Mouse (Mus musculus): ENCODE measurements at regions not wholly inside any gene's neighbourhood (a gene's known extent, or its start where the extent isn't known, plus 50 kb on each side); places are given as distances from the start of the nearest gene placed in this dataset.

DNA sequence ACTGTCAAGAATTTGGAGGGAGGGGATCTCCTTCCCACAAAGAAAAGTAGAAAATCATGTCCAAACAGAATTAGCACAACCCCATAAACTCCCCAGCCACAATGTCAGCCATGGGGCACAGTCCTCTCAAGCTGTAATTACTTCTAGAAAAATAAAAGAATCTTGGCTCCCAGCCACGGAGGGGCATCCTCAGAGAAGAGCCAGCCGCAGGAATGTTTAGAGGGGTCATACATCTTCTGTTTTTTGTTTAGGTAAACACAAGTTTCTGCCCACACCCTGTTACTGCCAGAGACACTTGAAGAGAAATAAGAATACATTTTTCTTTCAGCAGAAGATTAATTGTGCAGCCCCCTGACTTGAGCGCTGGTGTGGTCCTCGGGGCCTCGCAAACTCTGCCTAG lies 362.5 kb upstream of the Nfe2l3 start:
- no peak for ATAC-seq (ENCODE audit: low FRiP score, low TSS enrichment)
- no peak overlapping the region for H3K4me2 ChIP-seq (replicated peaks; ENCODE audit: low read depth, low read length)
- no peaks in the 10 kb centered on the region for H3K27me3 ChIP-seq (ENCODE audit: insufficient read depth, low read length)
- no peak overlapping the region for H3K4me3 ChIP-seq (ENCODE audit: low read length)
- peaks cover 17% of the 10 kb centered on the region for H3K4me1 ChIP-seq (ENCODE audit: insufficient read depth, low read length)
- H3K36me3 ChIP-seq (ENCODE audit: insufficient read depth, low read length) = no peaks in the 10 kb centered on the region
- no peak overlapping the region for H3K9ac ChIP-seq (replicated peaks; ENCODE audit: low read length)
- H3K27ac ChIP-seq (ENCODE audit: low read length) = no peak overlapping the region
- H3K9me3 ChIP-seq (ENCODE audit: low read length) = no peaks in the 10 kb centered on the region
- 41% methylated on average over 5 of the region's 5 CpGs for WGBS

DNA sequence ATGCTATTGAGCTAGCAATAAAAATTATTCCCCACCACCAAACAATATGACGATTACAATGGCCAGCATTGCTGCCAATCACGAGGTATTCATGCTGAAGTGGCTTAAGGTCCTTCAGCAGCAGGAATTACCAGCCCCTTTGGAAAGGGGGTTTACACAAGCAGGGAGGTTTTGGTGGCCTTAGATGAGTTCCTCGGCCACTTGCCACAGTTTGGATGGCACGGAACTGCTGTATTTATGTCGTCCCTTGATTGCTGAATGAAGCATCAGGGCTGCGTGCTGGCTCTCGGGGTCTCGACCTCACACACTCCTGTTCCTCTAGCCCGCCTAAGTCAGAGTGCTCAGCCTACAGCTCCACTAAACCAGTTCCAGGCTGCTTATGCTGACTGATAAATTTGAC lies 361.2 kb upstream of the Nfe2l3 start:
- peaks cover 10% of the 10 kb centered on the region for H3K4me1 ChIP-seq (ENCODE audit: insufficient read depth, low read length)
- H3K9ac ChIP-seq (replicated peaks; ENCODE audit: low read length) = no peak overlapping the region
- 47% methylated on average over 9 of the region's 9 CpGs for WGBS
- H3K4me3 ChIP-seq (ENCODE audit: low read length) = no peak overlapping the region
- no peaks in the 10 kb centered on the region for H3K9me3 ChIP-seq (ENCODE audit: low read length)
- H3K36me3 ChIP-seq (ENCODE audit: insufficient read depth, low read length) = no peaks in the 10 kb centered on the region
- no peaks in the 10 kb centered on the region for H3K27me3 ChIP-seq (ENCODE audit: insufficient read depth, low read length)
- no peak overlapping the region for H3K4me2 ChIP-seq (replicated peaks; ENCODE audit: low read depth, low read length)
- ATAC-seq (ENCODE audit: low FRiP score, low TSS enrichment) = no peak
- H3K27ac ChIP-seq (ENCODE audit: low read length) = no peak overlapping the region

DNA sequence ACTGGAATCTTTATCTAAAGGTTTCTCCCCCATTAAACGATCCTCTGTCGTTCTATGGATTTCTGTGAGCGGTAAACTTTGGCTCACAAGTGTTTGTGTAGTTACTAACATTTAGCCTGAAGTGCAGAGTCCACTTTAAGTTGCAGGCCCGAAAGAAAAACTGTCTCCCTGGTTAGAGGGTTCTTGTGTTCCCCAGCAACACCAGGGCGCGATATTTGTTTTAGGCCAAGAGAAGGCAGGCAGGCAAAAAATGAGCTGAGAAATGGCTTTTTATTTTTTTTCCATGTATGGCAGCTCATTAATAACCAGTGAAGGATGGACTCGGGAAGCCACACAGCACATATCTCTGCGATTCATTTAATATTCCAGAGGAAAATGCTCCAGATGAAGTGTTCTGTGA lies 357.4 kb upstream of the Nfe2l3 start:
- no peak overlapping the region for H3K27ac ChIP-seq (ENCODE audit: low read length)

DNA sequence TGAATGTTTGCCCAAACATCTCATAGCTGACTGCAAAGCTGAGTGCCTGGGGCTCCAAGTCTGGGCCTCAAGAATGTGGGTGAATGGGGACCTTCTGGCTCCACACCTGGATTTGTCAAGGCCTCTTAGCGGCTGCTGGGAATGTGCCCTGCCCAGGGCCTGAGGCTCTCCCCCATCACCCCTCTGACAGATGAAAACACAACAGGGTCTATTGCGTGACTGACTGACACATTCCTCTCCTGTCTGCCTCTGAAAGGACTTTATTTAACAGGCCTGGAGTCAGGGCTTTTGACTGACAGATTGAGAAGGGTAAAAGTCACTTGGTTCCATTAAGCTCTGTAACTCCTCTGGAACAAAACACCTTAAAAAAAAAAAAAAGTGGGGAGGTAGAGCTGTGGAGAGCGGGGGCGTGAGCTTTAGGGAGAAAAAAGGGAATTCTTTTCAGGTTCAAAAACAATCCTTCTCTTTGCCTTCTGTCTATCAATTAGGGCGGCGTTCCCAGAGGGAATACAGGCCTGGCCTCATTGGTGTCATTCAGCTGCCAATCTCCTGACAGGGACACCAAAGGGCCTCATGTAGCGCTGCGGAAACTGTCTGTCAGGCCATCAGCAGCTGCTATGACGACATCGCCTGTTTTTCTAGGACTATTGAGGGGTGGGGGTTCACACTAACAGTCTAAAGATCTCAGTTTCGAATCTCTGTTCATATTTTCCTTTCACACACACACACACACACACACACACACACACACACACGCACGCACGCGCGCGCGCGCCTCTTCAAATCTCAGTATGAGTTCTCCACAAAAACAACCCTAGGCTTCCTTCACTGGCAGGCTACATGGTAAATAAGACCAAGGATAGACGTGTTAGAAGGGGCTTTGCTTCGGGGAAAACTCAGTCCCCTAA lies 355.4 kb upstream of the Nfe2l3 start:
- H3K4me3 ChIP-seq (ENCODE audit: low read length) = no peak overlapping the region
- no peaks in the 10 kb centered on the region for H3K27me3 ChIP-seq (ENCODE audit: insufficient read depth, low read length)
- no peak overlapping the region for H3K9ac ChIP-seq (replicated peaks; ENCODE audit: low read length)
- H3K4me1 ChIP-seq (ENCODE audit: insufficient read depth, low read length) = peaks cover 18% of the 10 kb centered on the region
- WGBS = 64% methylated on average over 21 of the region's 21 CpGs
- H3K9me3 ChIP-seq (ENCODE audit: low read length) = no peaks in the 10 kb centered on the region
- H3K36me3 ChIP-seq (ENCODE audit: insufficient read depth, low read length) = no peaks in the 10 kb centered on the region
- H3K27ac ChIP-seq (ENCODE audit: low read length) = no peak overlapping the region
- no peak overlapping the region for H3K4me2 ChIP-seq (replicated peaks; ENCODE audit: low read depth, low read length)
- ATAC-seq (ENCODE audit: low FRiP score, low TSS enrichment) = no peak

More for the DNA sequence above, 357.4 kb upstream of the Nfe2l3 start:
- no peaks in the 10 kb centered on the region for H3K27me3 ChIP-seq (ENCODE audit: insufficient read depth, low read length)
- ATAC-seq (ENCODE audit: low FRiP score, low TSS enrichment) = no peak
- no peaks in the 10 kb centered on the region for H3K9me3 ChIP-seq (ENCODE audit: low read length)
- H3K4me2 ChIP-seq (replicated peaks; ENCODE audit: low read depth, low read length) = no peak overlapping the region
- no peak overlapping the region for H3K9ac ChIP-seq (replicated peaks; ENCODE audit: low read length)
- 78% methylated on average over 8 of the region's 8 CpGs for WGBS
- H3K36me3 ChIP-seq (ENCODE audit: insufficient read depth, low read length) = no peaks in the 10 kb centered on the region
- H3K4me3 ChIP-seq (ENCODE audit: low read length) = no peak overlapping the region
- H3K4me1 ChIP-seq (ENCODE audit: insufficient read depth, low read length) = peaks cover 24% of the 10 kb centered on the region

DNA sequence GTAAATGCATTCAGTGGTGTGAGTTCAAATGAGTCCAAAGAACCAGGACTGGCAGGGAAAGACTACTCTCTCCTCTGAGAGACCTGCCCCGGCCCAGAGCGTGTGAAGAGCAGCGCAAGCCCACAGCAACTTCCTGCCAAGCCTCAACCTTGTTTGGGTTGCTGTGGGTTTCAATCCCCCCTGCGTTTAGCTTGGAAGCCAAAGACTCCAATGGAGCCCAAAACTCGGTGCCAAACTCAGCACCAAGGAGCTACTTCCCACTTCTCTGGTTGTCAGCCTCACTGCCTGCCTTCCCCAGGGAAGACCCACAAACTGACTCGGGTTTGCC lies 354.7 kb upstream of the Nfe2l3 start:
- Histone ChIP-seq H3K4me2 (replicated peaks; ENCODE audit: low read depth, low read length) (no peak overlapping the region), H3K4me1 (ENCODE audit: insufficient read depth, low read length) (peaks cover 18% of the 10 kb centered on the region), H3K27me3 (ENCODE audit: insufficient read depth, low read length) (no peaks in the 10 kb centered on the region), H3K9ac (replicated peaks; ENCODE audit: low read length) (no peak overlapping the region), H3K27ac (ENCODE audit: low read length) (no peak overlapping the region), H3K36me3 (ENCODE audit: insufficient read depth, low read length) (no peaks in the 10 kb centered on the region), H3K9me3 (ENCODE audit: low read length) (no peaks in the 10 kb centered on the region), H3K4me3 (ENCODE audit: low read length) (no peak overlapping the region)
- no peak for ATAC-seq (ENCODE audit: low FRiP score, low TSS enrichment)
- 65% methylated on average over 6 of the region's 6 CpGs for WGBS

DNA sequence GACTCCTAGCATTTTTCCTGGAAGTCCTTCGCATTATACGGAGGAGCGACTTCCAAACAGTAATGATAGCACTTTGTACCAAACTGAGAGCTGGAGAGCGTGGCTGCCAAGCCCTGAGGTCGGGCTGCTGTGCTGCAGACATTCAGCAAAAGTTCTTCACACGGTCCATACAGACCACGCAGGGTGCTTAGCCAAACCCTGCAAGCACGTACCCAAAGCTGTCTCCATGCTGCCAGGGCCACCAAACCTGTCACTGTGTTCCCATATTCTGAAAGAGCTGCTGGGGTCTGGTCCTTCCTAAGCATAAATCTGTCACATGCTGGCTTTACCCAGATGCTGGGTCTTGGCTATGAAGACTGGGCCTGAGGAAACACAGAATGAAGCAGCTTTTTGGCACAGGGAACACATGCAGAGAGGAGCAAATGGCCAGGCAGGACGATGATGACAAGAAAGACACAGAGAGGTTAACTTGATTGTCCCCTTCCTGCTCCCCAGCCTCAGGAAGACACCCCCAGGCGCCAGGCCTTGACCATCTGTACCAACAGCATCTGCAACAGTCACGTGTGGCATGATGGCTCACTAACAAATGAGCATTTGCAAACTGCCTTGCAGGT lies 354.0 kb upstream of the Nfe2l3 start:
- 62% methylated on average over 11 of the region's 11 CpGs for WGBS
- no peak overlapping the region for H3K9ac ChIP-seq (replicated peaks; ENCODE audit: low read length)
- no peak overlapping the region for H3K4me3 ChIP-seq (ENCODE audit: low read length)
- H3K9me3 ChIP-seq (ENCODE audit: low read length) = no peaks in the 10 kb centered on the region
- ATAC-seq (ENCODE audit: low FRiP score, low TSS enrichment) = no peak
- H3K27ac ChIP-seq (ENCODE audit: low read length) = no peak overlapping the region
- no peak overlapping the region for H3K4me2 ChIP-seq (replicated peaks; ENCODE audit: low read depth, low read length)
- peaks cover 18% of the 10 kb centered on the region for H3K4me1 ChIP-seq (ENCODE audit: insufficient read depth, low read length)
- no peaks in the 10 kb centered on the region for H3K27me3 ChIP-seq (ENCODE audit: insufficient read depth, low read length)
- H3K36me3 ChIP-seq (ENCODE audit: insufficient read depth, low read length) = no peaks in the 10 kb centered on the region

DNA sequence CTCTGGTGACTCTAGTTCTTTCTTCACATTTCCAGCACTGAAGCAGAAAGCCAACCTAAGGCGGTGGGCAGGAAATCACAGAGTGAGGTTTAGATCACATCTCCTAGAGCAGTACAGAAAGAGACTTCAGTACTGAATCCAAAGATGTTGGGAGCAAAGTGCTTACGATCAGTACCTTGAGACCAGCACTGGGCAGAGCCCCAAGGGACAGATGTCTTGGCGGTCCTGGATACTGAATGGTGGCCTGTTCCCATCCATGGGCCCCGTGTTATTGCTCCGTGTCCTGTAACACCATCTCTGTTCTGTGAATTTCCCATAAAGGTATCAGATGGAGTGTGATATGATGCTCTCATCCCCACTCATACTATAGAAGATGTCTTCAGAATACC lies 353.5 kb upstream of the Nfe2l3 start:
- Histone ChIP-seq H3K9me3 (ENCODE audit: low read length) (no peaks in the 10 kb centered on the region), H3K36me3 (ENCODE audit: insufficient read depth, low read length) (no peaks in the 10 kb centered on the region), H3K9ac (replicated peaks; ENCODE audit: low read length) (no peak overlapping the region), H3K4me2 (replicated peaks; ENCODE audit: low read depth, low read length) (no peak overlapping the region), H3K27ac (ENCODE audit: low read length) (no peak overlapping the region), H3K27me3 (ENCODE audit: insufficient read depth, low read length) (no peaks in the 10 kb centered on the region), H3K4me3 (ENCODE audit: low read length) (no peak overlapping the region), H3K4me1 (ENCODE audit: insufficient read depth, low read length) (peaks cover 18% of the 10 kb centered on the region)
- ATAC-seq (ENCODE audit: low FRiP score, low TSS enrichment) = no peak
- WGBS = 91% methylated on average over 5 of the region's 5 CpGs

DNA sequence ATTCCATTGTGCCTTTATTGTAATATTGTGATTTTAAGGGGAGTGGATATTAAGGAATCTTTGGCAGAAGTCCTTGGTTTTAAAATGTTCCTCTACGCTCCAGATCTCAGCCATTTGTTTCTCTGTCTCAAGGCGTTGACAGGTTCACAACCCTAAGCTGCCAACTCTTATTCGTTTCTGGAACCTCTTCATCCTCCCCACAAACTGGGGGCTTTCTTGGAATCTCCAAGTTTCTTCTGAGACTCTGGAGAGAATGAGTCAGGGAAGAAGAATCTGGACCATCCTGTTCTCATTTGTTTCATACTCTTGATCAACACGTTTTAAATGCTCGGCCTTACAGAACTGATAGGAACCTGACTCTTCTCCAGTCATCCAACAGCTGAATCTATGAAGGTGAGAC lies 351.4 kb upstream of the Nfe2l3 start:
- Histone ChIP-seq H3K27ac (ENCODE audit: low read length) (no peak overlapping the region), H3K4me2 (replicated peaks; ENCODE audit: low read depth, low read length) (no peak overlapping the region), H3K36me3 (ENCODE audit: insufficient read depth, low read length) (no peaks in the 10 kb centered on the region), H3K27me3 (ENCODE audit: insufficient read depth, low read length) (no peaks in the 10 kb centered on the region), H3K4me1 (ENCODE audit: insufficient read depth, low read length) (peaks cover 18% of the 10 kb centered on the region), H3K9ac (replicated peaks; ENCODE audit: low read length) (no peak overlapping the region), H3K9me3 (ENCODE audit: low read length) (no peaks in the 10 kb centered on the region), H3K4me3 (ENCODE audit: low read length) (no peak overlapping the region)
- WGBS = 60% methylated on average over 5 of the region's 5 CpGs
- ATAC-seq (ENCODE audit: low FRiP score, low TSS enrichment) = no peak

DNA sequence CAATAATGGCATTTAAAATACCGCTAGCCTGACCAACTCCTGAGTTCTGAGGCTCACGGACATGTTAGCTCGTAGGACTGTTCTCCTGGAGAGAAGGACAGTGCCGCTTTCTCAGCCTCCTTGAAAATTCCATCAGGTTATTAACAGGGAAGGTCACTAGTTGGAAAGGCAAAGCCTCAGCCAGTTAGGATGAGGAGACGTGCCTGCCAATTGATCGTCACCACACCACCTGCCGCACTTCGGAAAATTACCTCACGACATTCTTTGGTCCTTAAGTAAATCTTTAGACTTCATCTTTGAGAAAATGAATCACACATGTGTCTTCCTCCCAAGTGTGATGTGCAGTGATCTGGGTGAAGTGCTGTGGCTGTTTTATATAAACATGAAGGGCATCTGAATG lies 347.8 kb upstream of the Nfe2l3 start:
- H3K27ac ChIP-seq (ENCODE audit: low read length) = no peak overlapping the region
- H3K9me3 ChIP-seq (ENCODE audit: low read length) = no peaks in the 10 kb centered on the region
- H3K9ac ChIP-seq (replicated peaks; ENCODE audit: low read length) = no peak overlapping the region
- 74% methylated on average over 9 of the region's 9 CpGs for WGBS
- H3K4me2 ChIP-seq (replicated peaks; ENCODE audit: low read depth, low read length) = no peak overlapping the region
- no peaks in the 10 kb centered on the region for H3K36me3 ChIP-seq (ENCODE audit: insufficient read depth, low read length)
- no peaks in the 10 kb centered on the region for H3K27me3 ChIP-seq (ENCODE audit: insufficient read depth, low read length)
- no peak overlapping the region for H3K4me3 ChIP-seq (ENCODE audit: low read length)
- no peak for ATAC-seq (ENCODE audit: low FRiP score, low TSS enrichment)
- no peaks in the 10 kb centered on the region for H3K4me1 ChIP-seq (ENCODE audit: insufficient read depth, low read length)

DNA sequence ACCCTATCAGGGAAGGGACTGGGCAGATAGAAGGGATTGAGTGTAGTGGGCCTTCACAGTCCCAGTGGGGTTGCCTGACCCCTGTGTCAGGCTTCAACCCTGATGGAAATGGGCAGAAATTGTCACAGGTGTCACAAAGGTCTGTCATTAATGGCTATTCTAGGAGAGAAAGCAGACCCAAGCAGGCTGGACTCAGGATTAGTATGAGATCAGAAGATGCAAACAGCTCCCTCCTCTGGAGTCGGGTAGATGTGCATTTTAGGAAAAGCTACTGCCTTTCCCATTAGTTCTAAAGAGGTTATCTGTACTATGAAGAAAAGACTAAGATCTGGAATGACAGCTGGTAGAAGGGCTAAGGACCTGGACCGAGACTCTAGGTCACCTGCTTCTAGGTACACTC lies 346.9 kb upstream of the Nfe2l3 start:
- H3K4me2 ChIP-seq (replicated peaks; ENCODE audit: low read depth, low read length) = no peak overlapping the region
- no peaks in the 10 kb centered on the region for H3K27me3 ChIP-seq (ENCODE audit: insufficient read depth, low read length)
- no peak overlapping the region for H3K27ac ChIP-seq (ENCODE audit: low read length)
- WGBS = 57% methylated on average over 2 of the region's 2 CpGs
- no peak for ATAC-seq (ENCODE audit: low FRiP score, low TSS enrichment)
- no peak overlapping the region for H3K4me3 ChIP-seq (ENCODE audit: low read length)
- no peaks in the 10 kb centered on the region for H3K9me3 ChIP-seq (ENCODE audit: low read length)
- no peaks in the 10 kb centered on the region for H3K36me3 ChIP-seq (ENCODE audit: insufficient read depth, low read length)
- no peaks in the 10 kb centered on the region for H3K4me1 ChIP-seq (ENCODE audit: insufficient read depth, low read length)
- H3K9ac ChIP-seq (replicated peaks; ENCODE audit: low read length) = no peak overlapping the region
